Mouse (Mus musculus) heart, postnatal 4 days (tissue): Measurements from ENCODE around the gene Rec114. TPM values are rescaled to one million over a fixed set of nuclear protein-coding genes. Genes with fewer than 3 reads are reported as not detected.

Source experiments
- DNase-seq: peaks from one replicate; pipeline ENCODE4 v3.0.0; 2021
- total RNA-seq, 2 experiments: library from RNA; stranded (reverse); gene quantifications; 2 replicates each; pipeline ENCODE4 v1.2.3; 2021

Rec114 gene
- 1 to 10 TPM; 1.9 to 4.9 TPM for total RNA-seq

DNA sequence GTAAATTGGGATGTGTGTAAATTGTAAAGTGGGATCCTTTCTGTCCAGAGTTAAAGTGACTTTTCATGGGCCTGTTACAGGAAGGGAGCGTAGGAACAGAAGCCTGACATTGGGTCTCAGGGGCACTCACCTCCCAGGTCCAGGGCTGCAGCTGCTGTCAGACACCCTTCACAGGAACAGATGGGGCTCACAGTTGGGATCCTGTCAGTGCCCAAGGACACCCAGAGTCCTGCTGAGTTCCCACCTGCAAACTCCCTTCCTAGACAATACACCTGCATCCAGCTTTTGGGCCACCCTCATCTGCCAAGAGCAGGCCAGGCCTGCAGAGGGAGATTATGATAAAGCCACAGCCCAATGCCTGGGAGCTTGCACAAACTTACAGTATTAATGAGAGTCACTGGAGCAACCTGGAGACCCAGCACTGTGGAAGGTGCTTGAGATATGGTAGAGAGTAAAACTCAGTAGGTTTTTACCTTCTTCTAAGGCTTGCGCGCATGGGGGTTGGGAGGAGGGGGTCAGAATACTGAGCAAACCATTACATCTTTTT lies at the start of gene Rec114:
Rec114 (minus strand) TSS at position 263 of the 547 bp plus-strand sequence.
- DNase-seq, result no peak

DNA sequence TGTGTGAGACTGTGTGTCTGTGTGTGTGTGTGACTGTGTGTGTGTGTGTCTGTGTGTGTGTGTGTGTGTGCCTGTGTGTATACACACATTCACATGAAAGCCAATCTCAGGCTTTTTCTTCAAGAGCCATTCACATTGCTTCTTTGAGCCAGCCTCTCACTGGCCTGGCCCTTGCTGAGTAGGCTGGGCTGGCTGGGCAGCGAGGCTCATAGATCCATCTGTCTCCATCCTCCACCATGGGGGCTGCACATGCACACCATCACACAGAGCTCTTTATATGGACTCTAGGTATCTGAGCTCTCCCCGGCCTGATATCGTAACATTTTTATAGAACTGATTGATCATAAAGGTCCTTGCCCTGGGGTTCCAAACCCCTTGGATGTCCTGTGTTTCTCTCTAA lies 45.7 kb upstream of the Rec114 start:
- DNase-seq, result no peak

DNA sequence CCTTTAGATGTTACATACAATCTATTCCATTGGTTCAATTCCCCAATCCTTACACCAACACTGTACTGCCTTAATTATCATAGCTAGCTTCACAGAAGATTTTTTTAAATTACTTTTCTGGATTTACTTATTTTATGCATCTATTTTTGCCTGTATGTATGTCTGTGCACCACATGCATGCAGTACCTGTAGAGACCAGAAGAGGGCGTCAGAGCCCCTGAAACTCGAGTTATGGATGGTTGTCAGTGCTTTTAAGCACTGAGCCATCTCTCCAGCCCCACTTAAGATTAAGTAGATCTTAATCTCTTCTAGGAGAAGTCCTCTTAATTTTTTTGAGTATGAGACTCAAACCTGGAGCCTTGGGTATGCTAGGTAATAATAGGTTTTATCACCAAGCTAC lies 31.6 kb upstream of the Rec114 start:
- peak; percentile 17 for DNase-seq

DNA sequence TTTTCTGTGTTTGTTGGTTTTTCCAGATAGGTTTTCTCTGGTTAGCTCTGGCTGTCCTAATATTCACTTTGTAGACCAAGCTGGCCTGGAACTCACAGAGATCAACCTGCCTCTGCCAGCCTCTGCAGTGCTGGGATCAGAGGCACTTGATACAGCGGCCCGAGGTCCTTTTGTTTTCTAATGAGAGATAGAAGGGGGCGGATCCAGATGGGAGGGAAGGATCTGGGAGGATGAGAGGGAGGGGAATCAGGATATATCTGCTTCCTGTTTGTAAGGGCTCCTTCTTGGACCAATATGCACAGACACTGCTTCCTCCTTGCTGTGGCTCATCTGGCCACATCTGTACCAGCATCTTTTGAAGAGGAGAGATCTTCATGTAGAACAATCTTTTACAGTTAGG lies 31.0 kb upstream of the Rec114 start:
- no peak for DNase-seq

DNA sequence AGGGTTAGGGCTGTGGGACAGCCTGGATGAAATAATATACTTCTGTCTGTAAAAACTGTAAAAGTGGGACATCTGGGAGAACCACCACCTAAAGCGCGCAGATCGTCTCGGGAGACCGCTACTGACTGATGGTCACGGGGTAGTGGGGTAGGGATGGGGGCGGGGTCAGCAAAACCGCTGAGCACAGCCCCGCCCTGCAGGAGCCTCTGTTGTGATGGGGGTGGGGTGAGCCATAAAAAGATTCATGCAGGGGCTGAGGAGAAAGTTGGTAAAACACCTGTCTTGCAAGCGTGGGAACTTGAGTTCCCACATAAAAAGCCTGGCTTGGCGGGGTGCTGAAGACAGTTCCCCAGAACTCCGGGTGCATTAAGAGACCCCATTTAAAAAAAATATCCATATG lies 26.2 kb upstream of the Rec114 start:
- peak; percentile 21 for DNase-seq

DNA sequence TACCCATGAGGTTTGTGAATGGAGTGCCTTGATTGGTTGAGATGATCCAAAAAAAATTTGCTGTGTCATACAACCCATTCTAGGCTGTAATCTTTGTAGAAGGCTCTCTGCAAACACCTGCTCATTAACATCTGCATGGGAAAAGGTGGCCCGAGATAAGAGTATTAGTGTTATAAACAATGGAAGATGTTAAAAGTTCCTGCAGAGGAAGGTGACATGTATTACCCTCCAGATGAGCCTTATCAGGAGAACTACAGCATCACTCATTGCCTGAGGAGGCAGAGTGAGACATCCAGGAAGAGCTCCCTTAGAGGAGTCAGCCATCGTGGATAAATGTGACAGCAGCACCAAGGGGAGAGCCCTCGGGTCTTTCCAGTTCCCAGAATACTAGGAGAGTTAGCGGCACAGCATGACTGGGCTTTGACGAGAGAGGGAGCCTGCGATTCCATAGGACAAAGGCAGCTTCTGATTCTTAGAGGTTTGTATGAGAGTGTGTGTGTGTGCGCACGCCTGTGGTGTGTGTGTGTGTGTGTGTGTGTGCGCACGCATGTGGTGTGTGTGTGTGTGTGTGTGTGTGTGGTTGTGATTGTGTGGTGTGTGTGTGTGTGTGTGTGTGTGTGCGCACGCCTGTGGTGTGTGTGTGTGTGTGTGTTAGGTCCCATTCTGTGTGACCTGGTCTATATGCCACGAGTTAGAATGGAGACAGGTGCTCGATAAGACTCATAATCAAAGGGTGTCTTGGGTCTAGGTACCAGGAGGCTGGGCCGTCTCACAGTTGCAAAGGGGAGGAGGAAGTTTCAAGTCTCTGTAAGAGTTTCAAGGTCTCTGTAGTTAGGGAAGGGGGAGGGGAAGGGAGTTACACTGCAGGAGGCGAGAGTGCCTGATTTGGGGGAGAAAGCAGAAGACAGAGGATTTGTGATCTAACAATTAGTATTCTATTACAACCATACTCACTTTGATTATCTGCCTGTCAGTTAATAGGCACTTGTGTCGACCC lies 23.5 kb upstream of the Rec114 start:
- no peak for DNase-seq

DNA sequence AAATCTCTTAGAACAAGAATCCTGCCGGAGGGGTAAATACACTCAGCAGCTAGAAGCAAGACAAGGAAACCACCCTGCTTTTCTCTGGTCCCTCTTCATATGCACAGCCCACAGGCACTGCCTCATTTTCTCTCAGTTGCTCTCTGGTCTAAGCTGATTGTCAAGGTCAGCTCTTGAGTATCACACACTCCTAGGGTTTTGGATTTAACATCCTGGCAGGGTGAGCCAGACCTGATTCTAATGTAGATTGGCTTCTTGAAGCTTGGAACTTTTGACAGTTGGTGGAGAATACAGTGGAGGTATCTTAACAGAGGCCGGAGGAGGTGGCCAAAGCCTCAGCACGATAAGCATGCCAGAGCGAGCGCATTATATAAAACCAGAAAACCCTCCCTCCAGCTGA lies 20.6 kb upstream of the Rec114 start:
- no peak for DNase-seq

DNA sequence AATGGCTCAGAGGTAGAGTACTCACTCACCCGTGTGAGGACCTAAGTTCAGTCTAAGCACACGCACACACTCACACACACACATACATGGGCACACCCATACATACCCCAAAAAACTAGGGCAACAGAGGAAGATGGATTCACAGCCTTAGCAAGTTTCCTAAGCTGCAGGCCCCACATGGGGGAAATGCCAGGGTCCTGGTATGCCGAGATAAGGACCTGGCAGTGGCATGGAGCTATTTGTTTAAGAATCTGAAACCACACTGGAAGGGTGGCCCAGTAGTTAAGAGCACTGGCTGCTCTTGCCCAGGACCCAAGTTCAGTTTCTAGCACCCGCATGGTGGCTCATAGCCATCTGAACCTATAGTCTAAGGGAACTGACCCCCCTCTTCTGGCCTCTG lies 19.4 kb upstream of the Rec114 start:
- no peak for DNase-seq

DNA sequence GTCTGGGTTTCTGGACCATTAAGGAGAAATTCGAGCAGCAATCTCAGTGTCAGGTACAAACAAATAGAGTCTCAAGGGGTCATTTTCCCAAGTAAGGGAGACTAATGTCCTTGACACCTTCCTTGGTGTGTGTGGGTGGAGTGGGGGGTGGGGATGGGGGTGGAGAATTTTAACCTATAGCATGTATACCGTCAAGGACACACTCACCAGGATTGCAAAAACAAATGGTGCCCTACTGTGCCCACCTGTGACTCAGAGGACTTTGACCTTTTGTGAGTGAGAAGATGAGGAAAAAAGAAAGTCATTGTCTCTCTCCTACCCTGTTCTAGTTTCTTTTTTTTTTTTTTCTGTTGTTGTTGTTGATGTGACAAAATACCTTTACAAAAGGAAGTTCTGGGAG lies 18.3 kb upstream of the Rec114 start:
- no peak for DNase-seq

DNA sequence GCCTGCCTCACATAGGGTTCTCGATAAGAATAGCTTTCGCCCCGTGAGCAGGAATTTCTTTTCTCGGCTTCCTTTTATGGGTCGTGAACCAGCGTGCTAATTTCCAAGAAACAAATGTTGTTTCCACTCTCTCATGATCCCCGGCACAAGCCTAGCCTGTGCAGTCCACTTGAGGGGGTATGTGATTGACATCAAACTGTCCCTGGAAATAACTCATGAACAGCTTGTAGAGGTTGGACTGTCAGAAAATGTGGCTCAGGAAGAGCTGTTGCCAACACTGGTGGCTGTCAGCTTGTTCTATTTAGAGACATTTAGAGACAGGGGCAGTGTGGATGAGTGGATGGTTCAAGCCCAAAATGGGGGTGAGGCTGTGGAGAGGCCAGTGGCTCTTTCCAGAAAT lies 15.0 kb upstream of the Rec114 start:
- peak; percentile 8 for DNase-seq

DNA sequence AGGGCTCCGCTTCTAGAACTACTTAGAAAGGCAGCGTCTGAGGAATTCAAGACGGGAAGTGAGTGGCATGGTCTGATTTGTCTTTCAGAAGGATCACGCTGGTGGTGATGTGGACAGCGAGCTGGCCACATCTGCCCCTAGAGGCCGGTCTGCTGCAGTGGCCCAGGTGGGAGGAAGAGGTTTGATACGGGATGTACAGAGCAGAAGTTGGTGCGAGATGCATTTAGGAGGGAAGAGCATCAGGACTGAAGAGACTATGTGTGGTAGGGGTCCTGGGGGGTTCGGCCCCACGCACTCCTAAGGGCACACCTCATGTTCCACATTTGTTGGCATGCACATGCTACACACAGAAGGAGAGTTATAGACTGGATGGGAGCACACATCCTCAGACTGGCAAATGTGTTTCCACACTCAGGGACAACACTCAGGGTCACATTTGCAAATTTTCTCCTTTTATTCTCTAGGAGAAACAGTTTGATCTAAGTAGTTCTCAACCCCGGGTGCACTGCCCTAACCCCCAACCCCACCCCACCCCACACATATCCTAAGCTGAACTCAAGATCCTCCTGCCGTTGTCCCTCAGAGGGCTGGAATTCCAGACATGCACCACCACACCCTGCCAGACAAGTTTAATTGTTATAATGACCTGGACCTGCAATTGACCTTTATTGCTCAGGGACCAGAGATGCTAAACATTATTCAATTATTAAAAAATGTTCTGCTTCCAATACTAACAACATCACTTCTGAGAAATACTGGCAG lies 12.8 kb upstream of the Rec114 start:
- no peak for DNase-seq

DNA sequence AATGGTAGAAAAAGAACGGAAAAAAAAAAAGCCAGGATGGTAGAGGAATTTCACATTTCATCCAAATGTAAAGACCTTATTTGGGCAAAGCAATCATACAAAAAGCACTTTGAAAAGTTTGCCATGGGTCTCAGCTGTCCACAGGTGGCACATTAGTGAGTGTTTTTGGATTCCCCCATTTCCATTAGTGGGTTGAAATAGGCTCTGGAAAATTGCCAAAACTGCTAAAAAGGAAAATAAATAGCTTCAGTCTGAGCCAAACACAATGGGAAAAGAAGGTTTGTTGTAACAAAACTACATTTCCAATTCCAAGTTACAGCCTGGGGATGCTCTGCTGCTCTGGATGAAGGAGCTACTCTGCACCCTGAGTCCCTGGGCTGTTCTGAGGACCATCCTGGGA lies 9.8 kb upstream of the Rec114 start:
- no peak for DNase-seq

DNA sequence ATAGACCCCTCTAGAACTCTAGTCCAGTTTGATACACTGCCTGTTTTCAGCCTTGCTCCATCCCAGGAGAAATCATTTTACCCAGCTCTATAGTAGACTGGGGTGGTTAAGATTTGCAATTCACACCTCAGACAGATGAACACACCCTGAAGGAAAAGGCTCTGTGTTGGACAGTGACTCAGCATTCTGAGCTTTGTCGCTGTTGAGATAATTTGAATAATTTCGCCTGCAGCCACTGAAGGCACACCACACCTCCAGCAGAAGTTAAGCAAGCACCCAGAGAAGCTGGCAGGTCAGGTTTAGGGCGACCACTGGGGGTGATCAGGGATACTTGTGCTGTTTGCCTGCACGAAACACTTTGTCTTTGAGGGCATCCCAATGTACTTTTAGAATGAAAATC lies 4.4 kb upstream of the Rec114 start:
- no peak for DNase-seq

DNA sequence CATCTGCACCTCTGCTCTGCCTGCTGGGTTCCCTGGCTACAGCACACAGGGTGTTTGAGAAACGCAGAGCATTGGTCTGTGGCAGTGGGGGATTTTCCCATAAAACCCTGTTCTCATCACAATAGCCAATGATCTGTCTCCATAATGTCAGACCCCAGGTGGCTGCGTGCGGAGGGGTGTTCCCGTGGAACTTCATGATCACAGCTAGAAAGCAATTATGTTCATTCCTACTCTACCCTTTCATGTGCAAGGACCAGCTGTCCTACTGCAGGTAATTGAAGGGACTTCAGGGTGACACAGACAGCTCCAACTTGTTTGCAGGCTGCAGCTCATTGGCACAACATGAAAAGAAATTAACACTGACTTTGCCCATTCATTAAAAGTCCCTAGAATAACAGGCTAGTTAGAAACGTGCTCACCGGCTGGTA lies 3.6 kb upstream of the Rec114 start:
- no peak for DNase-seq

DNA sequence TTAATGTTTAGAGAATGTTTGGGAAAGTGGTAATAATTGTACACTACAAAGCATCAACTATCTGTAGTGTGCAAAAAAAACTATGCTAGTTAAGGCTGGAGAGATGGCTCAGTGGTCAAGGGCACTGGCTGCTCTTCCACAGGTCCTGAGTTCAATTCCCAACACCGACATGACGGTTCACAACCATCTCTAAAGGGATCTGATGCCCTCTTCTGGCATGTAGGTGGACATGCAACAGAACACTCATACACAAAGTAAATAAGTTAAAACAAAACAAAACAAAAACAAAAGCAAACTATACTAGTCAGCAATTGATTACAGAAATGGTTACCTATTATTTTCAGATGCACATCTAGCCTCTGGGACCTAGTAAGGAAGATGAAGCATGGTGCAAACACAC lies 1.1 kb downstream of the Rec114 start:
- no peak for DNase-seq

DNA sequence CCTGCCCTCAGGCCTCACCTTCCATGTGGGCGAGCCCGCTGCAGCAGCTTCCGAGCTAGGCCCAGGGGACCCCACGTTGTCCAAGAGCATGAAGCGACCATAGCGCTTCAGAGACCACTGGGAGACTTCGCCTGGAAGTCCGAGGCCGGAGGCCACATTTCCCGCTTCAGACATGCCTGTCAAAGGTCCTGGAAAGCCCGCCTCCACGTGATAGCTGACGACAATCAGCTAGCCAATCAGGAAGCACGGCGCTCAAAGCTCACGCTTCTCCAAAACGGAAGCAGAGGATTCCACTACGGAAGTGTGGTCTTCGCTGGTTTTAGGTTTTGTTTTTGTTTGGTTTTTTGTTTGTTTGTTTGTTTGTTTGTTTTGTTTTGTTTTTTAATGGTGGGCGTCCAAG lies 2.4 kb downstream of the Rec114 start:
- no peak for DNase-seq

DNA sequence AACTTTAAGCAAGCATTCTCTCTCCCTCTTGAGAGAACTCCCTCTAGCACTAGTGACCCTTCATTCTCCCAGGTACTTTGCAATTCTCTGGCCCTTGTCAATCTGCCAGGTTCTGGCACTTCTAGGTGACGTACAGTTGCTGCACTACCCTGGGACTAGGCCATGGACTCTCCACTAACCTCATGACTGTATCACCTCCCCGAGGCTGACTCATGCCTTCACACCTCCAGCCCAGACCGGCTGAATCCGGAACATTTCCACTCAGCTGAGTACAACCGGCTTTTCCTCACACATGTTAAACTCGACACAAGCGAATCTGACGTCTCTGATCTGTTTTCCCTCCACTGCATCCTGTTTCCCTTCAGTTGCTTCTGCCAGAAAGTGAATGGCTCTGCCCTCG lies 4.0 kb downstream of the Rec114 start:
- peak; percentile 15 for DNase-seq

DNA sequence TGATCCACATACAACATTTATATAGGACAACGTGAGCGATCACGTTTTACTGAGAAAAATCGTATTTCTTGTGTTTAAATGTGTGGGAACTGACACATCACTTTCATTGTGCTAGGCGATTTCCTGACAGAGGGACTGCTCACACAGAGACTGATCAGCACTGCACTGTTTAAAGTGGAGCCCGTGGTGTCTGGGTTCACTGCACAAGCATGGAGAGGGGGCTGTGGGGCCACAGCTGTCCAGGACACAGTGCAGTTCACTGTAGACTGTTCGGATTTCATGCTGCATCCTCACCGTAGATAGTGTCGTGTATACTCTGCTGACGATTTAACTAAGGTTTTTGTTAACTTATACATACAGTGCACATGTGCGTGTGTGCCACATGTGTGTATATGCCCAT lies 20.6 kb downstream of the Rec114 start:
- no peak for DNase-seq

DNA sequence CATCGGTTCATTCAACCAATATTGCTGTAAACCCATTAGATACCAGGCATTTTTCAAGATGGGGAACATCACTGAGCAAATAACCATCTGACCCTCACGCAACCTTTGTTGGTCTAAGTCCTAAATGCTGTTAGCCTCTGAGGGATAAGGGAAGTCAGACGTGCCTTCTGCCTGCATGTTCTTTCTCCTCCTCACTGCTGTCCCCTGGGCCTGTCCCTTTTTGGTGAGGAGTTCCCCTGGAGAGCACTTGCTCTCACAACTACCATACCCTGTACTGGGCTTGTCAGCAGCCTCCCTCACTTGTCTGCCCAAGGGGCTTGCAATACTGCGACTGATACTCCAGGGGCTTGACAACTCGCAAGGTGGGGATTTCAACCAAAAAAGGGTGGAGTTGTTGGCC lies 21.6 kb downstream of the Rec114 start:
- DNase-seq, result no peak

DNA sequence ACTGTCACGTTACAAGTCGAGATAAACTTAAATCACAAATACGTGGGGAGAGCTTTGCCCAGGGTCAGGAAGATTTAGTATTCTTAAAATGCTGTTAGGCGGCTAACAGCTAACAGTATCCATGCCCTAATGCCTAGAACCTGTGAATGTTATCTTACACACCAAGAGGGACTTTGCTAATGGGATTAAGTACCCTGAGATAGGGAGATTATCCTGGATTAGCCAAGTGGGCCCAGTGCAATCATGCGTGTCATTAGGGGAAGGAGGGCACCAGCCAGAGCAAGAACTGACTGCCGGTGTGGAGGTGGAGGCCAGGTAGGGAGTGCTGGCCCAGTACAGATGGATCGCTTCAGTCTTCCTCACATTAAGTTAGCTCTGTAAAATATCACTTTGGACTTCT lies 22.7 kb downstream of the Rec114 start:
- no peak for DNase-seq

DNA sequence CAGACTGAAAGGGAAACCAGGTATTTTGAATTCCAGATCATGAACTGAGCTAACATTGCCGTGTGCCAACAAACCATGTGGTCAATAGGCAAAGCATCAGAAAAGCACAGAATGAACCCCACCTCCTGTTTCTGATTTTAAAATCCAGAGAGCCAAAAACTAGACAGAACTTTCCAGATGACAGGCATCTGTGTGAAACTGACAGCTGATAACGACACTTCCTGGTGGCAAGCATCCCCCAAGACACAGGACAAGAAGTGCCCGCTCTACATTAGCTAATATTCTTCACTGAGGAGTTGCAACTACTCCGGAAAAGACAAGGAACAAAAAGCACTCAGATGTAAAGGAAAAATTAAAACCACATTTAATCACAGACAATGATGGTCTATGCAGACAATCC lies 23.6 kb downstream of the Rec114 start:
- no peak for DNase-seq

DNA sequence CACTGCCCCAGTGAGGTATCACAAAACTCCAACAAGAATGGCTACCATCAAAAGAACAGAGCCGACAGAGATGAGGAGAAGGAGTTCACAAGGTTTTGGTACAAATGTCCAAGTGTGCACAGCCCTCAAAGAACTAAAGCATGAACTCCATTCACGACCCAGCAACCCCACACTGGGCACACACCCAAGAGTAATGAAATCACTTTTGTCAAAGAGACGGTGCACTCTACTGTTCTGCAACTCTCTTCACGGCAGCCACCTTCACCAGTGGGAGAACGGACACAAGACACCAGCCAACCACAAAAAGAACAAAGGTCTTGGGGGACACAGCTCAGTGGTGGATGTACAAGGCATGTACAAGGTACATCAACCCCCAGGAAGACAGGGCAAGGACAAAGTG lies 24.3 kb downstream of the Rec114 start:
- DNase-seq, result no peak

DNA sequence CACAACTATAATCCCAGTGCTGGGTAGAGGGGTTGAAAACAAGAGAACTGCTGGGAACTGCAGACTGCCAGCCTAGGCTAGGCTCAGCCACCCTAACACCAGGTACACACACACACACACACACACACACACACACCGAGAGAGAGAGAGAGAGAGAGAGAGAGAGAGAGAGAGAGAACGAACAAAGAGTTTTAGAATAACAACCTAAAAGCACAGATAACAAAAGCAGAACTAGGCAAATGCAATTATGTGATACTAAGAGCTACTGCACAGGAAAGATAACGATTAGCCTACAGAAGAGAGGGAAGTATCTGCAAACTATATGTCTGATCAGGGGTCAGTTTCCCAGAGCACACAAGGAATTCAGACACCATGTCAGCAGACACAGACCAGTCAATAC lies 24.8 kb downstream of the Rec114 start:
- DNase-seq, result no peak
